Mouse (Mus musculus) liver, embryonic 15.5 days (tissue): ENCODE measurements around the gene Selenbp2. TPM values are rescaled to one million over a fixed set of nuclear protein-coding genes. Genes with fewer than 3 reads are reported as not detected.
"Not testable (repeated sequence)": the region's sequence is repeated elsewhere in the genome, so short reads cannot be mapped to it uniquely, and the experiment has no call there.

Source experiments
- ATAC-seq: fragments of 200-750 bp; cut with Nextera tagmentation; 2 replicates; pipeline ENCODE4 v1.8.0; 2017; ENCODE audit warnings: moderate number of reproducible peaks, mild to moderate bottlenecking, moderate library complexity; ENCODE audit not compliant: insufficient read depth
- H3K27ac ChIP-seq: fragments of 300-500 bp; sonication (generic); replicated peaks from 2 replicates; pipeline ENCODE4 v1.5.1; 2015; ENCODE audit warnings: mild to moderate bottlenecking, inconsistent platforms
- H3K27me3 ChIP-seq: fragments of 300-500 bp; sonication (generic); 2 replicates; pipeline ENCODE4 v1.6.1; 2015; ENCODE audit warnings: mild to moderate bottlenecking, inconsistent platforms
- H3K36me3 ChIP-seq: fragments of 300-500 bp; sonication (generic); replicated peaks from 2 replicates; pipeline ENCODE4 v1.6.1; 2015; ENCODE audit warnings: moderate library complexity, mild to moderate bottlenecking, inconsistent platforms
- H3K4me1 ChIP-seq: fragments of 300-500 bp; sonication (generic); replicated peaks from 2 replicates; pipeline ENCODE4 v1.6.1; 2015; ENCODE audit warnings: inconsistent platforms
- H3K4me2 ChIP-seq: fragments of 300-500 bp; sonication (generic); 2 replicates; pipeline ENCODE4 v1.6.1; 2015; ENCODE audit warnings: moderate library complexity, mild to moderate bottlenecking, inconsistent platforms
- H3K4me3 ChIP-seq: fragments of 300-500 bp; sonication (generic); replicated peaks from 2 replicates; pipeline ENCODE4 v1.5.1; 2015; ENCODE audit warnings: mild to moderate bottlenecking, inconsistent platforms
- H3K9ac ChIP-seq: fragments of 300-500 bp; sonication (generic); 2 replicates; pipeline ENCODE4 v1.6.1; 2015; ENCODE audit warnings: moderate library complexity, mild to moderate bottlenecking, inconsistent platforms
- H3K9me3 ChIP-seq: fragments of 300-500 bp; sonication (generic); replicated peaks from 2 replicates; pipeline ENCODE4 v1.6.1; 2016; ENCODE audit warnings: inconsistent platforms
- WGBS: fragments of 180-500 bp; shearing (Covaris S2); methylation state at CpG from one replicate; pipeline ENCODE4 v1.1.7; 2015; ENCODE audit warnings: mixed read lengths; ENCODE audit not compliant: insufficient replicate concordance; 5-methylcytosine and 5-hydroxymethylcytosine counted together
- polyA plus RNA-seq: library from polyadenylated mRNA; unstranded; fragments of >200 nt; fragmentation: Nextera tagmentation; extraction: Ambion mirVana; gene quantifications from 2 replicates; pipeline ENCODE4 v1.2.1, GENCODE M21; 2015

The Selenbp2 gene
- polyA plus RNA-seq, 1 experiment from 2014 or later = 69.0 TPM

GRCm38 (mm10) chr3:94693874-94694273 lies 518 bp downstream of the Selenbp2 start:
- not testable (repeated sequence) for H3K36me3 ChIP-seq, H3K9me3 ChIP-seq, H3K27me3 ChIP-seq, H3K27ac ChIP-seq, H3K9ac ChIP-seq, H3K4me3 ChIP-seq, H3K4me2 ChIP-seq, ATAC-seq
- 39% methylated on average over 5 of the region's 8 CpGs for WGBS
- H3K4me1 ChIP-seq = peaks cover 46% of the 10 kb centered on the region

- not testable (repeated sequence) for H3K36me3 ChIP-seq, H3K27me3 ChIP-seq, ATAC-seq, H3K9me3 ChIP-seq, H3K4me2 ChIP-seq, H3K4me3 ChIP-seq, H3K9ac ChIP-seq, H3K27ac ChIP-seq
- WGBS = 53% methylated on average over 6 of the region's 6 CpGs
- peaks cover 41% of the 10 kb centered on the region for H3K4me1 ChIP-seq
Measured at GRCm38 (mm10) chr3:94695591-94695990, 2.2 kb downstream of the Selenbp2 start.

GRCm38 (mm10) chr3:94696257-94696656 lies 2.9 kb downstream of the Selenbp2 start:
- not testable (repeated sequence) for H3K9me3 ChIP-seq, H3K4me2 ChIP-seq, H3K4me3 ChIP-seq, H3K27ac ChIP-seq, H3K36me3 ChIP-seq, H3K27me3 ChIP-seq, H3K9ac ChIP-seq
- peak; percentile 53 for ATAC-seq
- 37% methylated on average over 4 of the region's 4 CpGs for WGBS
- H3K4me1 ChIP-seq = peaks cover 37% of the 10 kb centered on the region

GRCm38 (mm10) chr3:94702163-94702810 lies 8.9 kb downstream of the Selenbp2 start:
- H3K27me3 ChIP-seq, H3K9me3 ChIP-seq, H3K36me3 ChIP-seq: not testable (repeated sequence)
- WGBS = 30% methylated on average over 7 of the region's 7 CpGs
- ATAC-seq = peak; percentile 98
- H3K4me1 ChIP-seq = peaks cover 16% of the 10 kb centered on the region
- peak overlapping the region; percentile 92 for H3K27ac ChIP-seq
- peak overlapping the region; percentile 61 for H3K4me2 ChIP-seq
- H3K4me3 ChIP-seq = peak overlapping the region; percentile 18; the same call in 1 of the 2 replicates
- H3K9ac ChIP-seq = peak overlapping the region; percentile 54; the same call in 1 of the 2 replicates

GRCm38 (mm10) chr3:94702856-94703255 lies 9.5 kb downstream of the Selenbp2 start:
- Histone ChIP-seq H3K27ac (peak overlapping the region; percentile 92), H3K9me3 (no peaks in the 10 kb centered on the region), H3K4me3 (no peak overlapping the region), H3K4me2 (peak overlapping the region; percentile 61), H3K36me3 (no peaks in the 10 kb centered on the region), H3K27me3 (no peaks in the 10 kb centered on the region), H3K9ac (peak overlapping the region; percentile 54; the same call in 1 of the 2 replicates), H3K4me1 (peaks cover 16% of the 10 kb centered on the region)
- 55% methylated on average over 3 of the region's 3 CpGs for WGBS
- peak; percentile 53 for ATAC-seq

- not testable (repeated sequence) for H3K36me3 ChIP-seq, H3K4me2 ChIP-seq, H3K4me3 ChIP-seq, H3K27me3 ChIP-seq, H3K9me3 ChIP-seq, H3K9ac ChIP-seq
- peak; percentile 26; the same call in 1 of the 2 replicates for ATAC-seq
- 10% methylated on average over 3 of the region's 3 CpGs for WGBS
- Histone ChIP-seq H3K27ac (peak overlapping the region; percentile 92), H3K4me1 (peaks cover 16% of the 10 kb centered on the region)
Measured at GRCm38 (mm10) chr3:94703364-94703763, 10.0 kb downstream of the Selenbp2 start.

GRCm38 (mm10) chr3:94710591-94710990 lies 17.2 kb downstream of the Selenbp2 start:
- H3K4me1 ChIP-seq, H3K27me3 ChIP-seq, H3K4me3 ChIP-seq, H3K27ac ChIP-seq, H3K36me3 ChIP-seq, H3K4me2 ChIP-seq, H3K9ac ChIP-seq, H3K9me3 ChIP-seq: not testable (repeated sequence)
- ATAC-seq = peak; percentile 60; the same call in 1 of the 2 replicates

GRCm38 (mm10) chr3:94713424-94713823 lies 20.1 kb downstream of the Selenbp2 start:
- H3K9ac ChIP-seq, H3K9me3 ChIP-seq, H3K4me1 ChIP-seq, H3K27me3 ChIP-seq, H3K4me2 ChIP-seq, H3K27ac ChIP-seq, H3K4me3 ChIP-seq, H3K36me3 ChIP-seq, ATAC-seq: not testable (repeated sequence)
- WGBS = 58% methylated on average over 3 of the region's 3 CpGs

- ATAC-seq = peak; percentile 66; the same call in 1 of the 2 replicates
- H3K4me2 ChIP-seq, H3K9ac ChIP-seq, H3K4me1 ChIP-seq, H3K27me3 ChIP-seq, H3K4me3 ChIP-seq, H3K36me3 ChIP-seq, H3K27ac ChIP-seq, H3K9me3 ChIP-seq: not testable (repeated sequence)
- 61% methylated on average over 1 of the region's 1 CpGs for WGBS
Measured at GRCm38 (mm10) chr3:94718253-94718652, 24.9 kb downstream of the Selenbp2 start.

GRCm38 (mm10) chr3:94723637-94724036 lies 30.3 kb downstream of the Selenbp2 start:
- H3K36me3 ChIP-seq, H3K9me3 ChIP-seq, H3K27ac ChIP-seq, H3K9ac ChIP-seq, H3K27me3 ChIP-seq, H3K4me2 ChIP-seq, H3K4me1 ChIP-seq, ATAC-seq, H3K4me3 ChIP-seq: not testable (repeated sequence)
- 14% methylated on average over 2 of the region's 2 CpGs for WGBS

- Histone ChIP-seq H3K36me3 (no peaks in the 10 kb centered on the region), H3K9me3 (no peaks in the 10 kb centered on the region), H3K4me2 (no peak overlapping the region), H3K4me3 (no peak overlapping the region), H3K27me3 (no peaks in the 10 kb centered on the region), H3K9ac (no peak overlapping the region), H3K27ac (no peak overlapping the region), H3K4me1 (no peaks in the 10 kb centered on the region)
- WGBS = 86% methylated on average over 17 of the region's 17 CpGs
- ATAC-seq = no peak
Measured at GRCm38 (mm10) chr3:94745691-94746090, 52.3 kb downstream of the Selenbp2 start.
